Mouse (Mus musculus) midbrain, postnatal 0 days (tissue): ENCODE measurements around the gene Fggy. TPM values are rescaled to one million over a fixed set of nuclear protein-coding genes. Genes with fewer than 3 reads are reported as not detected.

Experiments
- ATAC-seq: fragments of 200-750 bp; cut with Nextera tagmentation; 2 replicates; pipeline ENCODE4 v1.8.0; 2017; ENCODE audit warnings: moderate number of reproducible peaks, mild to moderate bottlenecking, moderate TSS enrichment, moderate library complexity; ENCODE audit not compliant: low FRiP score
- DNase-seq: peaks from one replicate; pipeline ENCODE4 v3.0.0-alpha.2; 2015; ENCODE audit warnings: low spot score
- H3K27ac ChIP-seq: fragments of 300-500 bp; sonication (generic); 2 replicates; pipeline ENCODE4 v1.5.1; 2014; ENCODE audit warnings: low read depth, mild to moderate bottlenecking, low read length, mixed read lengths
- H3K27me3 ChIP-seq: fragments of 300-500 bp; sonication (generic); 2 replicates; pipeline ENCODE4 v1.6.1; 2014; ENCODE audit warnings: low read length, control low read depth, mixed read lengths; ENCODE audit not compliant: insufficient read depth
- H3K36me3 ChIP-seq: fragments of 300-500 bp; sonication (generic); 2 replicates; pipeline ENCODE4 v1.6.1; 2014; ENCODE audit warnings: low read length, control low read depth, mixed read lengths; ENCODE audit not compliant: insufficient read depth
- H3K4me1 ChIP-seq: fragments of 300-500 bp; sonication (generic); 2 replicates; pipeline ENCODE4 v1.6.1; 2014; ENCODE audit warnings: mild to moderate bottlenecking, control low read depth, antibody characterized with exemption, low read length, mixed read lengths; ENCODE audit not compliant: insufficient read depth
- H3K4me2 ChIP-seq: fragments of 300-500 bp; sonication (generic); 2 replicates; pipeline ENCODE4 v1.6.1; 2014; ENCODE audit warnings: low read depth, mild to moderate bottlenecking, low read length, mixed read lengths; ENCODE audit not compliant: poor library complexity, severe bottlenecking
- H3K4me3 ChIP-seq: fragments of 300-500 bp; sonication (generic); 2 replicates; pipeline ENCODE4 v1.5.1; 2014; ENCODE audit warnings: low read depth, mild to moderate bottlenecking, low read length, moderate library complexity
- H3K9ac ChIP-seq: fragments of 300-500 bp; sonication (generic); replicated peaks from 2 replicates; pipeline ENCODE4 v1.6.1; 2014; ENCODE audit warnings: mild to moderate bottlenecking, low read length, moderate library complexity, mixed read lengths; ENCODE audit not compliant: poor library complexity, severe bottlenecking
- H3K9me3 ChIP-seq: fragments of 300-500 bp; sonication (generic); 2 replicates; pipeline ENCODE4 v1.6.1; 2016; ENCODE audit warnings: low read length, control low read depth
- CTCF ChIP-seq: IDR thresholded peaks from 2 replicates; pipeline ENCODE4 v1.5.1; 2016; ENCODE audit warnings: antibody characterized with exemption, mild to moderate bottlenecking
- WGBS: fragments of 180-500 bp; shearing (Covaris S2); extraction: QIAGEN DNeasy Blood & Tissue Kit; methylation state at CpG from one replicate; pipeline ENCODE4 v1.1.7; 2014; 5-methylcytosine and 5-hydroxymethylcytosine counted together
- polyA plus RNA-seq: library from polyadenylated mRNA; unstranded; fragments of >200 nt; fragmentation: Nextera tagmentation; extraction: Ambion mirVana; gene quantifications from 2 replicates; pipeline ENCODE4 v1.2.1, GENCODE M21; 2015
- total RNA-seq: library from RNA; depleted of rRNA; stranded (reverse); fragments of >200 nt; gene quantifications from 2 replicates; pipeline ENCODE4 v1.2.3, GENCODE M21; 2014

Fggy gene
- total and polyA plus RNA-seq, 2 experiments from 2014 or later = 5.8 to 6.2 TPM

DNA sequence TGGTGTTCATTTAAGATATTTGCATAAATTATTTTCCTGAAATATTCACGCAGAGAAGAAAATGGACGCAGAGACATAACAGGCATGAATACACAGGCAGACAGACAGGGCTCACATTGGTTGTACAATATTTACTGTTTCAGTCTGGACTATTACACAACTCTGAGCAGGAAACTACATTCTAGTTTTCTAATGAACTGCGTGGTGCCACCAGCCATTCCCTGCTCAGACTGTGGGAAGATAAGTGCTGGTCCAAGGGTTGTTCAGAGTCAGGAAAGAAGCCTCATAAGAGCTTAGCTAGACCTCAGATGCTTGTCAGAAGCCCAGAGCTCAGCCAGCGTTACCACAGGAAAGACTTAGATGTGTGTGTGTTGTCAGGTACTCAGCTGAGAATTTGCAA is 270.9 kb downstream of the Fggy start:
- Histone ChIP-seq H3K27me3 (no peaks in the 10 kb centered on the region), H3K4me3 (no peak overlapping the region), H3K4me1 (no peaks in the 10 kb centered on the region), H3K27ac (no peak overlapping the region), H3K4me2 (no peak overlapping the region), H3K9ac (no peak overlapping the region), H3K36me3 (no peaks in the 10 kb centered on the region), H3K9me3 (no peaks in the 10 kb centered on the region)
- TF ChIP-seq CTCF = no peak
- DNase-seq (no peak), ATAC-seq (no peak)
- 90% methylated on average over 4 of the region's 4 CpGs for WGBS

DNA sequence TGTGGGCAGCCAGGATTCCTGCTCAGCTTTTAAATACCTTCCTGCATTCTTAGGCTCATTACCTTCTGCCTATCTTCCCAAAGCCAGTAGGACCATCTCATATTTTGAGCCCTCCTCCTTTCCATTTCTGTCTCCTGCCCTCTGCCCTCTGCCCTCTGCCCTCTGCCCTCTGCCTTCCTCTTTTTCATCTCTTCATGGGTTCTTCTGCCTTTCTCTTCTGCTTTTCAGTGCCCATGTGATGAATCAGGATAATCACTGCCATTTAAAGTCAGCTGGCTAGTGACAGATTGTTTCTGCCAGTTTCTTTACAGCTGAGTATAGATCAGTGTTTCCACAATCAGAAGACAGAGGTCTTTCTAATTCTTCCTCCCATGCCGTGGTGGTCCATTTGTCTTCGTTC is 273.0 kb downstream of the Fggy start:
- no peak for DNase-seq
- Histone ChIP-seq H3K4me3 (no peak overlapping the region), H3K27ac (no peak overlapping the region), H3K4me1 (no peaks in the 10 kb centered on the region), H3K9ac (no peak overlapping the region), H3K9me3 (no peaks in the 10 kb centered on the region), H3K4me2 (no peak overlapping the region), H3K36me3 (no peaks in the 10 kb centered on the region), H3K27me3 (no peaks in the 10 kb centered on the region)
- no peak for TF ChIP-seq CTCF
- 43% methylated on average over 2 of the region's 2 CpGs for WGBS
- no peak for ATAC-seq

DNA sequence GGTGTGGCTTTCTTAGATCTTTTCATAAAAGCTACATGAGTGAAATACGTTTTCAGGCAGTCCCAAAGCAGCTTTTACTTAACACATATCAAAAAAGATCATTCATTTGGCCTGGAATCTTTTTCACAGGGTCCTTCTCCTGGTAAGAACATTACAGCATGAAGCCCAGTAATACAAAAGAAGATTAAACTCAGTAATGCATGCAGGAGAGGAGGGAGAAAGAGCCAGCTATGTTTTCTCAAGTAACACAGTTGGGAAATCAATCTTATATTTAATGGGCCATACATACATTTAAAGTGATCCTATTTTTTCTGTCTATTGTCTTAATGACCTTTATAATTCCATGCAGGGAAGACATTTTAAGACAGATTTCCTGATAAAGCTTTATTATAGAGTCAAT is 282.6 kb downstream of the Fggy start:
- H3K27me3 ChIP-seq = no peaks in the 10 kb centered on the region
- no peak overlapping the region for H3K4me3 ChIP-seq
- no peak overlapping the region for H3K27ac ChIP-seq
- no peak overlapping the region for H3K9ac ChIP-seq
- DNase-seq (no peak), ATAC-seq (no peak)
- TF ChIP-seq CTCF = no peak
- H3K36me3 ChIP-seq = no peaks in the 10 kb centered on the region
- no peaks in the 10 kb centered on the region for H3K4me1 ChIP-seq
- no peaks in the 10 kb centered on the region for H3K9me3 ChIP-seq
- no peak overlapping the region for H3K4me2 ChIP-seq
- 46% methylated on average over 1 of the region's 1 CpGs for WGBS

DNA sequence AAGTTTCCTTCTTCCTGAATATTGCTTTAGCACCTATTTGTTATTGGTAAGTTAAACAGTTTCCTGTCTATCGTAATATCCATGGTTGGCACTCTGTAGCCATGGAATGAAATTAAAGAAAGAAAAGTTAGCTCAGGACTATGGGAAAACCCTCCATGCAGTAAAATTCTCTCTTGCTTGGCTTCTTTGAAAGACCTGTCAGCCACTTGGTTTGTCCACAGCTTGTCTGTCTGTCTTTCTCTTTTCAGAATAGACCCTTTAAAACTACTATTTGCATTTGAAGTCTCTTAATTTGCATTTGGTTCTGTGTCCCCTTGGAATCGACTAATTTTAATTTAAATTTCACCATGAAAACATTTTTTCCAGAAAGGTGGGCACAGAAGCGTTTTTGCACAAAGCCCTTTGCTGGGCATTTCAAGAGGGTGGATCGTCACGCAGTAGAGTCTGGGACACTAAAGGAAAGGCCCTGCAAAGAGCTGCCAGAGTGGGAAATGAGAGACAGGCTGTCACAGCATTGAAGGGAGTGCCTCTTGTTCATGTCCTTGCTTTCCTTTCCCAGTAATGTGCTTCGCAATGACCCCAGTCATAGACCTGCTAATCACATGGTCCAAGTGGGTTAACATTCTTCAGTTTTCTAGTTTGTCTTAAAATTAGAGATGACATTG is 283.2 kb downstream of the Fggy start:
- no peak overlapping the region for H3K27ac ChIP-seq
- H3K9me3 ChIP-seq = no peaks in the 10 kb centered on the region
- 36% methylated on average over 6 of the region's 6 CpGs for WGBS
- ATAC-seq (no peak), DNase-seq (no peak)
- H3K36me3 ChIP-seq = no peaks in the 10 kb centered on the region
- H3K4me1 ChIP-seq = no peaks in the 10 kb centered on the region
- TF ChIP-seq CTCF = no peak
- no peaks in the 10 kb centered on the region for H3K27me3 ChIP-seq
- no peak overlapping the region for H3K9ac ChIP-seq
- no peak overlapping the region for H3K4me2 ChIP-seq
- no peak overlapping the region for H3K4me3 ChIP-seq

DNA sequence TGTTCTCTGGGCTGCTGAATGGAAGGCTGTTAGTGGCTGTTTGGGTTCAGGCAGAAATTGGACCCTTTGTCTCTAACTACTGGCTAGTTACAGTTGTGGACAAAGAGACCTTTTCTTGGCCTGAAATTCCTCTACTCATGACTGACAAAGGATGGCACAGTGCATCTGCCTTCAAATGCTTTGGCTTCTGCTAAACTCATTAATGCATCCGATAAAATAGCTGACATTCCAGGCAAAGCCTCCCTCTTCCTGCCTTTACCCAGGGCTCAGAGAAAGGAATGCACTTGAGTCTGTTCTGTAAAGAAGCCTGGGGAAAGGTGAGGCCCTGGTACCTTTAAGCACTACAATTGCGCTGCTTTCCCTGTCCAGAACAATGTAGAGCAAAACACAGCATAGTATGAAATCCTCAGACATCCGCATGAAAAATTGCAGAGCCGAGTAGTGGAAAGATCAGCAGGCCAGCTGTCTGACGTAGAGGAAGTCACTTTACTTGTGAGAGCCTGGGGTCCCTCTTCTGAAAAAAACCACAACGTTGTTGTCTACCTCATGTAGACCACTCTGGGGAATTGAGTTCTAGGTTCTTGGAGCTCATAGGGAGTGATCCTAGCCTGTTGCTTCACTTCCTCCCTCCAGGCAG is 288.8 kb downstream of the Fggy start:
- 65% methylated on average over 6 of the region's 6 CpGs for WGBS
- Histone ChIP-seq H3K9ac (no peak overlapping the region), H3K9me3 (no peaks in the 10 kb centered on the region), H3K27me3 (no peaks in the 10 kb centered on the region), H3K27ac (no peak overlapping the region), H3K4me1 (no peaks in the 10 kb centered on the region; the same call in 1 of the 2 replicates), H3K36me3 (no peaks in the 10 kb centered on the region), H3K4me2 (no peak overlapping the region), H3K4me3 (no peak overlapping the region)
- TF ChIP-seq CTCF = no peak
- ATAC-seq (no peak), DNase-seq (no peak)

DNA sequence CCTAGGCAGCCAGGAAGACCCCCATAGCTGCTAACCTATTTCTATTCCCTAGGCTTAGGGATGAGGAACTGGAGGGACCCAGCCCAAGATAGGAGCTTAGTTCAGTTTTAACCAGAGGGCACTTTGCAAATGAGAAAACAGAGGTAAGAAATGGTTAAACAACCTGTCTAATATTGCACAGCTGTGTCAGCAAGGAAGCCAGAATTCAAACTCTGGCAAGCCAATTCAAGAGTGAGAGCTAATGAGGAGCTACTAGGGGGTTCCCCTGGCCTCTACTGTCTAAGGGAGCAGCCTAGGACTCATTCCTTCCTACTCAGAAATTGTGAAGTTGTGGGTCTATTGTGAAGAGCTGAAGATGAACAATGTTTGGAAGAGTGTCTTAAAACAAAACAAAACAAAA is 289.9 kb downstream of the Fggy start:
- Histone ChIP-seq H3K9ac (no peak overlapping the region), H3K27me3 (no peaks in the 10 kb centered on the region)

More for the DNA sequence above, 289.9 kb downstream of the Fggy start:
- DNase-seq = no peak
- TF ChIP-seq CTCF = no peak
- Histone ChIP-seq H3K4me3 (no peak overlapping the region), H3K36me3 (no peaks in the 10 kb centered on the region), H3K4me1 (no peaks in the 10 kb centered on the region; the same call in 1 of the 2 replicates), H3K9me3 (no peaks in the 10 kb centered on the region), H3K4me2 (no peak overlapping the region), H3K27ac (no peak overlapping the region)
- no peak for ATAC-seq
